Mouse (Mus musculus) erythroblast, adult 5-6 weeks (primary cell): ENCODE measurements around the gene Slc25a19. TPM values are rescaled to one million over a fixed set of nuclear protein-coding genes. Genes with fewer than 3 reads are reported as not detected.

ENCODE experiments used
- ATAC-seq: replicated peaks from 2 replicates; pipeline ENCODE4 v1.8.0; 2016; ENCODE audit warnings: moderate number of reproducible peaks, mild to moderate bottlenecking, moderate TSS enrichment, inconsistent platforms; ENCODE audit not compliant: poor library complexity, low FRiP score, severe bottlenecking
- total RNA-seq, 2 experiments: library from RNA; stranded (forward) in 1 of 2; stranded (reverse) in 1 of 2; fragments of 150-400 nt in 1 of 2; fragments of 200-764, 138-1000 nt in 1 of 2; gene quantifications; 2 replicates each; pipeline versions ENCODE4 v1.2.3 to v1.2.4; 2015 to 2017; ENCODE audit warnings: low replicate concordance in 2 of 2

Gene Slc25a19
- total RNA-seq, 2 experiments from 2014 or later: 5.0 to 22.4 TPM

GRCm38 (mm10) chr11:115642705-115643104 is 14.6 kb upstream of the Slc25a19 start:
- no peak for ATAC-seq

GRCm38 (mm10) chr11:115641664-115642036 is 13.6 kb upstream of the Slc25a19 start:
- ATAC-seq: 0 out of 2 replicates have a peak, but pooled peaks have one; percentile 17

- ATAC-seq: 0 out of 2 replicates have a peak, but pooled peaks have one; percentile 23
Observed at GRCm38 (mm10) chr11:115640978-115641663, 13.0 kb upstream of the Slc25a19 start.

- no peak for ATAC-seq
Observed at GRCm38 (mm10) chr11:115640311-115640828, 12.3 kb upstream of the Slc25a19 start.

GRCm38 (mm10) chr11:115639540-115639939 is 11.4 kb upstream of the Slc25a19 start:
- ATAC-seq: no peak

GRCm38 (mm10) chr11:115638498-115639409 is 10.7 kb upstream of the Slc25a19 start:
- no peak for ATAC-seq

GRCm38 (mm10) chr11:115636960-115637359 is 8.9 kb upstream of the Slc25a19 start:
- no peak for ATAC-seq

- no peak for ATAC-seq
Observed at GRCm38 (mm10) chr11:115635484-115635883, 7.4 kb upstream of the Slc25a19 start.

GRCm38 (mm10) chr11:115635041-115635440 is 6.9 kb upstream of the Slc25a19 start:
- ATAC-seq: no peak

GRCm38 (mm10) chr11:115634109-115634508 is 6.0 kb upstream of the Slc25a19 start:
- ATAC-seq: no peak

GRCm38 (mm10) chr11:115632862-115633261 is 4.8 kb upstream of the Slc25a19 start:
- ATAC-seq: no peak

GRCm38 (mm10) chr11:115632247-115632646 is 4.2 kb upstream of the Slc25a19 start:
- no peak for ATAC-seq

GRCm38 (mm10) chr11:115631505-115631890 is 3.4 kb upstream of the Slc25a19 start:
- ATAC-seq: no peak

GRCm38 (mm10) chr11:115630532-115631504 is 2.7 kb upstream of the Slc25a19 start:
- no peak for ATAC-seq

- no peak for ATAC-seq
Observed at GRCm38 (mm10) chr11:115629734-115630531, 1.8 kb upstream of the Slc25a19 start.

GRCm38 (mm10) chr11:115628465-115629101 is 488 bp upstream of the Slc25a19 start:
- peak; percentile 18 for ATAC-seq

- ATAC-seq: no peak
Observed at GRCm38 (mm10) chr11:115626824-115627616, 1.1 kb downstream of the Slc25a19 start.
